Mouse (Mus musculus) adrenal gland, adult 2 months (tissue): ENCODE results near the gene Rptor. TPM values are rescaled to one million over a fixed set of nuclear protein-coding genes. Genes with fewer than 3 reads are reported as not detected.

Experiments used
- DNase-seq: peaks from one replicate; pipeline ENCODE4 v3.0.0; 2021
- polyA plus RNA-seq: library from polyadenylated mRNA; depleted of rRNA; stranded (reverse); fragments of >200 nt; gene quantifications from 2 replicates; pipeline ENCODE4 v1.2.3, GENCODE M21; 2012
- total RNA-seq, 2 experiments: library from RNA; stranded (reverse); gene quantifications; 2 replicates each; pipeline ENCODE4 v1.2.3; 2021

Rptor gene
- total and polyA plus RNA-seq, 3 experiments: 43.7 to 47.7 (median 45.2) TPM

DNA sequence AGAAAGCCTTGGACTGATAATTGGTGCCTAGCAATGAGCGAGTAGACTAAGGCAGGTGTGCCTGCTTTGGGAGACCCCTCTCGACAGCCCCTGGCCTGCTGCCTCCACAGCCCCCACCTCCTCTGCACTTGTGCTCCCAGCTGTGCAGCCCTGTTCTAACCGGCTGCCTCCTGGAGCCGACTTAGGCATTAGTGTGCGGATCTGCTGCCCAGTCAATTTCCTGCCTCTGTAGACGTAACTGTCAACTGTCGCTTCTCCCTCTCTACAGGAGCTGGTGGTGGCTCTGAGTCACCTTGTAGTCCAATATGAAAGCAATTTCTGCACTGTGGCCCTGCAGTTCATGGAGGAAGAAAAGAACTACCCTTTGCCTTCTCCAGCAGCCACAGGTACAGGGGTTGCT, 253.3 kb downstream of the Rptor start:
- DNase-seq: no peak

- DNase-seq: no peak
Measured at GRCm38 (mm10) chr11:119862523-119863299, 260.0 kb downstream of the Rptor start.

- peak; percentile 69 for DNase-seq
Measured at GRCm38 (mm10) chr11:119863421-119863821, 260.7 kb downstream of the Rptor start.

DNA sequence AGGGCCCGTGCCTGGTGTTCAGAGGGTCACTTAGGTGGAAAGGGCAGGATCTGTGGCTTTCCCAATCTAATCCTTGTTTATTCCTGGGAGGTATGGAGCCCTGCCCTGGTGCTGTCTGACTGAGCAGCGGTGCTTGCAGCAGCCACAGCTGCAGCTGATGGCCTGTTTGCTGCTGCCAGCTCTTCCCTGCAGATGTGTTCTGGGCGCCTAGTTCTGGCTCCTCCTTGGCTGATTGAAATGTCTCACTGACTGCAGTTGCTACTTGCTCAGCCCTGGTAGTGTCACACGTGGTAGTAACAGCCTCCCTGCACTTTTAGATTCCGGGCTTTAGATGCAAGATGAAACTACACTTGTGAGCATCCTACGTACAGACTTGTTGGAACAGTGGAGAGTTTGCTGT, 264.1 kb downstream of the Rptor start:
- no peak for DNase-seq

DNA sequence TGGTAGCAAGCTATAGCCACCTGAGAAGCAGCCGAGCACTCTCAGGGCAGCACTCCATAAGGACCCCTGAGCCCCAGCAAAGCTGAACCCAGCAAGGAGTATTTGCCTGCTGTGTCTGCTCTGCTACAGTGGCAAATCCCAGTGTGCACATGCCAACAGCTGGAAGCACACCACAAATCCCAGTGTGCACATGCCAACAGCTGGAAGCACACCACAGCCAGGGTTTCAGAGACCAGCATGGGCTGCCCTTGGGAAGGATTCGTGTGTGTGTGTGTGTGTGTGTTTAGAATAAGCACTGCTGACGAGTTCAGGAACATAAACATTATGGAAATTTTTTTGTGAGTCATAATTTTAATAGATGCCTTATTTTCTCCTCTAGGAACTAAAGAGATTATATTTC, 265.4 kb downstream of the Rptor start:
- DNase-seq: no peak

DNA sequence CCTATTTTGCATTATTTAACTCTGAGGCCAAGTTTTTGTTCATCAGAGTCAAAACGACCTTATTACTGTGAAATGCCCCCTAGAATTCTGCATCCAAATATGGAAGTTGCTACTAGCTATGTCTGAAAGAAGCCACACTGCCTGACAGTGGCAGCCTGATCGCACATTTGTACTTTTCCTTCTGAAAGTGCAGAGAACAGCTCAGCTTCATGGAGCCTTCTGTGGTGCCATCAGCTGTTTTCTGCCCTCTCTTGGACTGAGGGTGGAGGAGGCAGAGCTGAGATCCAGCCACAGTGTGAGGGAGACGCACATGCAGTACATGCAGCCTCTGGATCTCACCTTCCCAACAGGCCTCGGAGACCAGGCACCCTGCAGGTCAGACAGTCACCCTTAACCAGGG, 265.9 kb downstream of the Rptor start:
- DNase-seq: no peak

GRCm38 (mm10) chr11:119871141-119871540, 268.4 kb downstream of the Rptor start:
- DNase-seq: peak; percentile 65

DNA sequence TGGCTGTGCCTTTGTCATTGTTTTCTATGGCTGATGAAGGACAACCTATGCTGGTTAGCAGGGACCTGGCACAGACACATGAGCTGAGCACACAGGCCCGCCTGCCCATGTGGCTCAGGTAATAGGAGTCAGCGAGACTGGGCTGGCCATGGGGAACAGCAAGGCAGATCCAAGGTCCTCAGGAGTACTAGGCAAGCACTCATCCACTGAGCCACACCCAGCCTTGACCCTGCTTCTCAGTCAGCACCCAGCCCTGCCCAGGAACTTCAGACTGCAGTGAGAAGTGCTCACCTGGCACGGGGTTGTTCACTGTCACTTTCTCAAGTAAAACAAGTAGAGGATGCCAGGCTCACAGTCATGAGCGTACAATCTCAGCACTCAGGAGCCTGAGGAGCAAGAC, 270.9 kb downstream of the Rptor start:
- DNase-seq: no peak

GRCm38 (mm10) chr11:119874841-119875240, 272.1 kb downstream of the Rptor start:
- DNase-seq: no peak

DNA sequence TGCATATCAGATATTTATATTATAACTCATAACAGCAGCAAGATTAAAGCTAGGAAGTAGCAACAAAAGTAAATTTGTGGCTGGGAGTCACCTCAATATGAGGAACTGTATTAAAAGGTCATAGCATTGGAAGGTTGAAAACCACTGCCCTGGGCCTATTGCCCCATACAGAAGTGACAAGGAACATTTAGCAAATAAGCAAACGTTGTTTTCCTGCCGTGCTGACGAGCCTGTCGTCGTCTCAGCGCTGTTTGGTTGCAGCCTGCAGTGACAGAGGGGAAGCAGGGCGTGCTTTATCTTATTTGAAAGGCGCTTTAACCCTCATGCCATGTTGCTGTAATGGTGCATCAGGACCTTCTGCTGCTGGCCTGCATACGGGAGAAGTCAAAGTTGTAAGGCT, 273.0 kb downstream of the Rptor start:
- DNase-seq: no peak

GRCm38 (mm10) chr11:119877124-119877523, 274.4 kb downstream of the Rptor start:
- no peak for DNase-seq

DNA sequence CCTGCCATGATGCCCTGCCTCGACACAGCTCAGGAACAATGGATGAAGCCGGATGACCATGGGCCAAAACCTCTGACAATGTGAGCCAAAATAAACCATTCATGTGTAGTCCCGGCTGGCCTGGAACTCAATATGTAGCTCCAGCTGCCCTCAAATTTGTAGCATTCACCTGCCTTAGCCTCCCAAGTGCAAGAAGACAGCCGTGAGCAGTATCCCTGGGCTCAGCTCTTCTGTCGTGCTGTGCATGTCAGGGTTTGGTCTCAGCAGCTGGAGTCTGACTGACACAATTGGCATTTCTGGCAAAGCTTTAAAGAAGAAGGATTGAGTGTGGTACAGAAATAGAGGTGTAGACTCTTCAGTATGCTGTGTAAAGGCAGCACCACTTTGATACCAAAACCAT, 276.9 kb downstream of the Rptor start:
- no peak for DNase-seq

GRCm38 (mm10) chr11:119883646-119884045, 280.9 kb downstream of the Rptor start:
- DNase-seq: no peak

DNA sequence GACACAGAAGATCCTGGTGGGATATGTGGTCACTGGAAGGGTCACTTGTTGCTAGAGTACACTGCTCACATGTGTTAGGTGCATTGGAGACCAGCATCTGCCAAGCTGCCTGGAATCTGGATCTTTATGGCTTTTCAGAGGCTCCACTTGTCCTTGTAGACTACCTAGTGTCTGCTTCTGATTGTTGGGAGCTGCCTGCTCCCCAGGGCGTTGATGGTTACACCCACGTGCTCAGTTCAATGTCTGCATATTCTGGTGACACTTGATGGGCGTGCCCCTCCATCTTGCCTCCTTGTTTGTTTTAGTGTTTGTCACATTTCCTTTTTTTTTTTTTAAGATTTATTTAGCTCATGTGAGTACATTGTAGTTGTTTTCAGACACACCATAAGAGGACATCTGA, 287.3 kb downstream of the Rptor start:
- DNase-seq: no peak

- DNase-seq: no peak
Measured at GRCm38 (mm10) chr11:119891601-119892215, 289.0 kb downstream of the Rptor start.

DNA sequence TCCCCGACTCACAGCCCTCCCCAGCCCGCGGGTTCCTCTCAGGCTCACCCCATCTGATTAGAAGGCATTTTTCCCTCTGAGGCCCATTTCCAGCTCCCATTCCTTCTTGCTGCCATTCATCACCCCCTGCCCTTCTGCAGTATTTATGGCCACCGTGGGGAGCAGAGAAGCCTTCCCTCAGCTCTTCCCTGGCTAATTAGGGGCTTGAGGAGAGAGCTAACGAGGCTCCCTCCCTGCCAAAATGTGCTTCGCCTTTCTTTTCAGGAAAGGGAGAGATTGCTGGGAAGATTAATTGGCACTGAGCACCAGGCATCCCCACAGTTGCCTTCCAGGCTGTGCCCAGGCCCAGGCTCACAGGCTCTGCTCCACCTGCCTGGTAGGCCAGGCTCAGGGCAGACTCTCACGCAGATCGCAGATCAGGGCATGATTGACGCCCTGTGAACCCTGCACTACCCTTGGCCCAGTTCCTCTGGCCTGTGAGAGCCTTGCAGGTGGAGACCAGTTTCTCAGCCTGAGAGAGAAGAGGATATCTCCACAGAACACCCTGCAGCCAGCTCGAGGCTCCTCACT, 291.0 kb downstream of the Rptor start:
- DNase-seq: no peak

DNA sequence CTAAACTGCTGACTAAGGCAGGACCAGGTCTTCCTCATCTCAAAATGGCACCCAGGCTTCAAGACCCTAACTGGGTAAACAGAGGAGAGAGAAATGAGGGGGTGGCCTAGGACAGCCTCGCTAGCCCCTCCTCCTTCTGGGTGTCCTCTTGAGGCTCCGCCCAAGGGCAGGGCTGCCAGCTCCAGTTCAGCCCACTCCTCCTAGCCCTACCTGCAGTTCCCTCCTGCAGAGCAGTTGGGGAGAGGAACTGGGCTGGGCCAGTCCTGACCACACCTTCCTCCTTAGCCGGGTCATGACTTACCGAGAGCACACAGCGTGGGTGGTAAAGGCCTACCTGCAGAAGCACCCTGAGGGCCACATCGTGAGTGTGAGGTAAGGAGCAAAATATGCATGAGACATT, 291.9 kb downstream of the Rptor start:
- no peak for DNase-seq

- DNase-seq: no peak
Measured at GRCm38 (mm10) chr11:119897041-119897440, 294.3 kb downstream of the Rptor start.

GRCm38 (mm10) chr11:119898976-119899375, 296.3 kb downstream of the Rptor start:
- DNase-seq: peak; percentile 46

DNA sequence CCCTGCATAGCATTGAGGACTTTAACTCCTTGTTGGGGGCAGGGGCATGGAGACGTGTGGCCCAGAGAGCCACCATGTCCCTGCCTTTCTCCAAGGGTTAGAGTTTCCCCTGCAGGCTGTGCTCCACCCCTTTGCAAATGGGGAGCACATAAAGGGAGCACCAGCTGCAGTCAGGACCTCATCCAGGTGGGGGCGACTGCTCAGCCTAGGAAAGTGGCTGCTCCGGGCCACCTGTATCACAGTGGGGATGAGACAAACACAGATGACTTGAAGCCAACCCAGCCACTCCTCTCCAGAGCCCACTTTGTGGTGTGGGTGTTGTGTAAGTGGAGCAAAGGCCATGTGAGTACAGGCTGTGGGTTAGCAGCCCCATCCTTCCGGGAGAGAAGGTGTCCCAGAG, 298.5 kb downstream of the Rptor start:
- DNase-seq: no peak

- no peak for DNase-seq
Measured at GRCm38 (mm10) chr11:119902891-119903290, 300.2 kb downstream of the Rptor start.

GRCm38 (mm10) chr11:119904621-119905286, 302.0 kb downstream of the Rptor start:
- peak; percentile 60 for DNase-seq

GRCm38 (mm10) chr11:119905794-119906193, 303.1 kb downstream of the Rptor start:
- no peak for DNase-seq
